Mouse (Mus musculus): ENCODE results near the gene Ctnnal1. TPM values are rescaled to one million over a fixed set of nuclear protein-coding genes. Genes with fewer than 3 reads are reported as not detected.

Ctnnal1 gene
- total RNA-seq, 2 experiments from 2014 or later, result 5.6 to 8.7 TPM

- ATAC-seq (replicated peaks; ENCODE audit: low FRiP score, low TSS enrichment, poor library complexity, severe bottlenecking), result peak; percentile 25; the same call in 1 of the 2 replicates
Measured at GRCm38 (mm10) chr4:56864417-56865001, 479 bp downstream of the Ctnnal1 start.

- no peak for ATAC-seq (replicated peaks; ENCODE audit: low FRiP score, low TSS enrichment, poor library complexity, severe bottlenecking)
Measured at GRCm38 (mm10) chr4:56864016-56864415, 972 bp downstream of the Ctnnal1 start.

GRCm38 (mm10) chr4:56861551-56861950, 3.4 kb downstream of the Ctnnal1 start:
- ATAC-seq (replicated peaks; ENCODE audit: low FRiP score, low TSS enrichment, poor library complexity, severe bottlenecking), result 0 out of 2 replicates have a peak, but pooled peaks have one; percentile 23

- ATAC-seq (replicated peaks; ENCODE audit: low FRiP score, low TSS enrichment, poor library complexity, severe bottlenecking), result no peak
Measured at GRCm38 (mm10) chr4:56858733-56859132, 6.3 kb downstream of the Ctnnal1 start.

GRCm38 (mm10) chr4:56856371-56856949, 8.5 kb downstream of the Ctnnal1 start:
- no peak for ATAC-seq (replicated peaks; ENCODE audit: low FRiP score, low TSS enrichment, poor library complexity, severe bottlenecking)

GRCm38 (mm10) chr4:56855935-56856334, 9.1 kb downstream of the Ctnnal1 start:
- ATAC-seq (replicated peaks; ENCODE audit: low FRiP score, low TSS enrichment, poor library complexity, severe bottlenecking), result no peak

GRCm38 (mm10) chr4:56850724-56851123, 14.3 kb downstream of the Ctnnal1 start:
- ATAC-seq (replicated peaks; ENCODE audit: low FRiP score, low TSS enrichment, poor library complexity, severe bottlenecking), result no peak

GRCm38 (mm10) chr4:56848044-56848443, 16.9 kb downstream of the Ctnnal1 start:
- no peak for ATAC-seq (replicated peaks; ENCODE audit: low FRiP score, low TSS enrichment, poor library complexity, severe bottlenecking)

GRCm38 (mm10) chr4:56847400-56847799, 17.6 kb downstream of the Ctnnal1 start:
- ATAC-seq (replicated peaks; ENCODE audit: low FRiP score, low TSS enrichment, poor library complexity, severe bottlenecking), result no peak

- ATAC-seq (replicated peaks; ENCODE audit: low FRiP score, low TSS enrichment, poor library complexity, severe bottlenecking), result no peak
Measured at GRCm38 (mm10) chr4:56845896-56846533, 19.0 kb downstream of the Ctnnal1 start.

- no peak for ATAC-seq (replicated peaks; ENCODE audit: low FRiP score, low TSS enrichment, poor library complexity, severe bottlenecking)
Measured at GRCm38 (mm10) chr4:56844911-56845310, 20.1 kb downstream of the Ctnnal1 start.

DNA sequence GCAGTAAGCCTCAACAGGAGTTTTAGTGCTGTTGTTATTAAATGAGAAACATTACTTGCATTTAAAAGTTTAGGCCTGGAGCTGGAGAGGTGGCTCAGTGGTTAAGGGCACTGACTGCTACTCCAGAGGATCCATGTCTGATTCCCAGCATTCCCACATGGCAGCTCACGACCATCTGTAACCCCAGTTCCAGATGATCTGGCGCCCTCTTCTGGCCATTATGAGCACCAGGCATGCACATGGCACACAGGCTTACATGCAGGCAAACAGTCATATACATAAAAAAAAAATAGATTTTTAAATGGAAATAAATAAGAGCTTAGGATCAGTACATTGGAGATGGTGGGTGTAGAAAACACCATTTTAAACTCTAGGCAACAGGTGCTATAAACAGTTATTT, 21.0 kb downstream of the Ctnnal1 start:
- ATAC-seq (replicated peaks; ENCODE audit: low FRiP score, low TSS enrichment, poor library complexity, severe bottlenecking), result no peak

GRCm38 (mm10) chr4:56842501-56842900, 22.5 kb downstream of the Ctnnal1 start:
- ATAC-seq (replicated peaks; ENCODE audit: low FRiP score, low TSS enrichment, poor library complexity, severe bottlenecking), result no peak

- no peak for ATAC-seq (replicated peaks; ENCODE audit: low FRiP score, low TSS enrichment, poor library complexity, severe bottlenecking)
Measured at GRCm38 (mm10) chr4:56840297-56840696, 24.7 kb downstream of the Ctnnal1 start.

GRCm38 (mm10) chr4:56837661-56838060, 27.3 kb downstream of the Ctnnal1 start:
- ATAC-seq (replicated peaks; ENCODE audit: low FRiP score, low TSS enrichment, poor library complexity, severe bottlenecking), result no peak

GRCm38 (mm10) chr4:56831998-56832397, 33.0 kb downstream of the Ctnnal1 start:
- no peak for ATAC-seq (replicated peaks; ENCODE audit: low FRiP score, low TSS enrichment, poor library complexity, severe bottlenecking)

DNA sequence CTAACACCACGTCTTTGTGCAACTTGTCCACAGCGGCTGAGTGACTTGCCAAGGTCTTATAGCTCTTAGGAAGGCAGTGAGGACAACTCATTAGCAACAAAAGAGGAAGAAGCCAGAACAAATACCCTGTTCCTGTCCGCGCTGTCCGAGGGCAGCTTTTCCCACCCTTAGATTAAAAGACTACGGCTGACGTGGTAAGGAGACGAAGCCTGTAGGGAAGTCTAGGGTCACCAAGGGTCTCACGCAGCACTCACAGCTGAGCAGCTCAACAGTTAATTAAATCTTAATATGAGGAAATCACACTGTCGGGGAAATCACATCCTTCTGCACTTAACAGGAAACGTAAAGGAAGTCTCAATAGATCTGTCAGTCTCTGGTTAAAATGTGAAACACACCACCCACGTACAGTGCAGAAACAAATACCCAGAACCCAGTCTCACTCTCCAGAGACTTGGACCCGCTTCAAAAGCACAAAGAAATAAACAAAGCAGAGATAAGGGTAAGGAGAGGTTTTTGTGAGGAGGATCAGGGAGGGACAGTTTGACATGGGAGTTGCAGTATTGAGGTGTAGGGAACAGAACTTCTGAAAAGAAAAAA, 33.9 kb downstream of the Ctnnal1 start:
- ATAC-seq (replicated peaks; ENCODE audit: low FRiP score, low TSS enrichment, poor library complexity, severe bottlenecking), result no peak

DNA sequence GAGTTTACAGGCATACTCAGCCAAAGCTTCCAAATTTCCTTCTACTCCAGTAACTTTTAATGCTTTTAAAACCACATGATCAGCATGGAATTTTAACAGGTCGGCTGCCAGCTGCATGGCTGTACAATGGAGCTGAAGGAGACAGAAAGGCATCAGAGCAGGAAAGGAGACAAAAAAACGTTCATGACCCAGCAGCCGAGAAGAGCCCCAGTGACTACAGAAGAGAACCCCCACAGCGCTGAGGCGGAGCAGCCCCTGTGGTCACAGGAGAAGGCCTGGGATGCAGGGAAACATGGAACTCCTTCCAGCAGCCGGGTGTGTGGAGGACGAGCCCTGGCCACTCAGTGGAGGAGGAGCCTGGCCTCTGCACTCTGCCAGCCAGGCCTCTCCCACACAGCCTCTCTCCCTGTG, 35.5 kb downstream of the Ctnnal1 start:
- ATAC-seq (replicated peaks; ENCODE audit: low FRiP score, low TSS enrichment, poor library complexity, severe bottlenecking), result no peak

DNA sequence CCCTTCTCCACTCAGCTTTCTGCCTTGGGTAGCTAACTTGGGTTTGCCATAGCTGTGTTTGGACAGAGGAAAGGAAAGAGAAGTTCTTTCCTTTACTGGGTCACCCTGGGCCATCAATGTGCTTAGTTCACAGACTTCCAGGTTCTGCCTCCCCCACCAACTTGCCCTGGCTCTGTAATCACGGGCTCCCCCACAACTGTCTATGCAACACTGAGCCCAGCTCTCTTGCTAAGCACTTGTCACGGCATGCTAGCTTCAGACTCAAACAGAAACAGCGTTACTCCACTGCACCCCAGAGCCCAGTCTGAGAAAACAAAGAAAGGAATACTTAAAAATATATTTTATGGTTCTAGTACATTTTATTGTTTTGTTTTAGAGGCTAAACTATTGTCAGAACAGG, 36.1 kb downstream of the Ctnnal1 start:
- ATAC-seq (replicated peaks; ENCODE audit: low FRiP score, low TSS enrichment, poor library complexity, severe bottlenecking), result no peak

DNA sequence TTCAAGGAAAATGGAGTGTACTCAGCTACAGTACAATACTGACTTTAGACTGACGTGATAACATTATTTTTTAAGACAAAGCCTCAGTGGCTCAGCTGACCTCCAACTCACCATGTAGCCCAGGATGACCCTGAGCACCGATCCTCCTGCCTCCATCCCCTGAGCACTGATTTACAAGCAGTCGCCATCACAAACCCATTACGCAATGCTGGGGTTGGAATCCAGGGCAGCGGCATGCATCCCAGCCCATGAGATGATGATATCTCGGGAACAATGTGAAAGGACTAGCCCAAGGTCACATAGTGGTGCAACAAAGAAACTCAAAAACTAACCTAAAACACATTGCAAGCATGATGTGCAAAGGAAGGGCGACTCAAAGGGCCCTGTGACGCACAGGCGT, 40.8 kb downstream of the Ctnnal1 start:
- no peak for ATAC-seq (replicated peaks; ENCODE audit: low FRiP score, low TSS enrichment, poor library complexity, severe bottlenecking)

Data from megakaryocyte-erythroid progenitor cell, adult 5-6 weeks (primary cell).